Mouse (Mus musculus) midbrain, embryonic 13.5 days (tissue): ENCODE measurements around the gene Gnmt. TPM values are rescaled to one million over a fixed set of nuclear protein-coding genes. Genes with fewer than 3 reads are reported as not detected.

ENCODE experiments used
- ATAC-seq: fragments of 200-750 bp; cut with Nextera tagmentation; 2 replicates; pipeline ENCODE4 v1.8.0; 2017; ENCODE audit warnings: mild to moderate bottlenecking, moderate TSS enrichment, moderate library complexity
- H3K27ac ChIP-seq: fragments of 300-500 bp; sonication (generic); 2 replicates; pipeline ENCODE4 v1.5.1; 2015; ENCODE audit warnings: inconsistent platforms, mild to moderate bottlenecking, moderate library complexity
- H3K27me3 ChIP-seq: fragments of 300-500 bp; sonication (generic); 2 replicates; pipeline ENCODE4 v1.6.1; 2015; ENCODE audit warnings: mild to moderate bottlenecking, inconsistent platforms
- H3K36me3 ChIP-seq: fragments of 300-500 bp; sonication (generic); 2 replicates; pipeline ENCODE4 v1.6.1; 2015; ENCODE audit warnings: mild to moderate bottlenecking, inconsistent platforms
- H3K4me1 ChIP-seq: fragments of 300-500 bp; sonication (generic); replicated peaks from 2 replicates; pipeline ENCODE4 v1.6.1; 2015; ENCODE audit warnings: inconsistent platforms
- H3K4me2 ChIP-seq: fragments of 300-500 bp; sonication (generic); replicated peaks from 2 replicates; pipeline ENCODE4 v1.6.1; 2015; ENCODE audit warnings: moderate library complexity, mild to moderate bottlenecking, inconsistent platforms
- H3K4me3 ChIP-seq: fragments of 300-500 bp; sonication (generic); replicated peaks from 2 replicates; pipeline ENCODE4 v1.5.1; 2015; ENCODE audit warnings: mild to moderate bottlenecking, inconsistent platforms
- H3K9ac ChIP-seq: fragments of 300-500 bp; sonication (generic); replicated peaks from 2 replicates; pipeline ENCODE4 v1.6.1; 2015; ENCODE audit warnings: mild to moderate bottlenecking, inconsistent platforms
- H3K9me3 ChIP-seq: fragments of 300-500 bp; sonication (generic); 2 replicates; pipeline ENCODE4 v1.6.1; 2016; ENCODE audit warnings: mild to moderate bottlenecking, inconsistent platforms
- WGBS: fragments of 180-500 bp; shearing (Covaris S2); methylation state at CpG from one replicate; pipeline ENCODE4 v1.1.7; 2015; 5-methylcytosine and 5-hydroxymethylcytosine counted together
- polyA plus RNA-seq: library from polyadenylated mRNA; unstranded; fragments of >200 nt; fragmentation: Nextera tagmentation; extraction: Ambion mirVana; gene quantifications from 2 replicates; pipeline ENCODE4 v1.2.1, GENCODE M21; 2015

Gnmt gene
- polyA plus RNA-seq, 1 experiment from 2014 or later: 0.81 TPM

DNA sequence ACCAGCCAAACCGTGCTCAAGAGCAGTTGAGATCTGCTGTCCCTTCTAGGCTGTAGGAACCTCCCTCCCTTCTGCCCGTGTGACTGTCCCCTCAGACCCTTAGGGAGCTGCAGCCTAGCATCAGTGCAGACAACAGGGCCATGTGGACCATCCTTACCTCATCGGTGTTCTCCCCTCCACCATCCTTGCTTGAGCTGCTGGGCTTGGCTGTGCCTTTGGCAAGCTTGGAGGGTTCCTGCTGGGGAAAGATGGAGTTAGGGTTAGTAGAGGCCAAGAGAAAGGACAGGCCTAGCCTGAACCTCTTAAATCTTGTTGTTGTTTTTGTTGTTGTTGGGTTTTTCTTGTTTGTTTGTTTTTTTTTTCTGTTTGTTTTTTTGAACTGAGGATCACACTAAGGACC lies 29.1 kb downstream of the Gnmt start:
- H3K4me1 ChIP-seq: peaks cover 34% of the 10 kb centered on the region
- H3K27ac ChIP-seq: no peak overlapping the region
- no peak overlapping the region for H3K4me2 ChIP-seq
- no peaks in the 10 kb centered on the region for H3K27me3 ChIP-seq
- H3K36me3 ChIP-seq: peaks cover 37% of the 10 kb centered on the region
- no peak overlapping the region for H3K4me3 ChIP-seq
- no peak overlapping the region for H3K9ac ChIP-seq
- 89% methylated on average over 3 of the region's 3 CpGs for WGBS
- no peaks in the 10 kb centered on the region for H3K9me3 ChIP-seq
- ATAC-seq: no peak

DNA sequence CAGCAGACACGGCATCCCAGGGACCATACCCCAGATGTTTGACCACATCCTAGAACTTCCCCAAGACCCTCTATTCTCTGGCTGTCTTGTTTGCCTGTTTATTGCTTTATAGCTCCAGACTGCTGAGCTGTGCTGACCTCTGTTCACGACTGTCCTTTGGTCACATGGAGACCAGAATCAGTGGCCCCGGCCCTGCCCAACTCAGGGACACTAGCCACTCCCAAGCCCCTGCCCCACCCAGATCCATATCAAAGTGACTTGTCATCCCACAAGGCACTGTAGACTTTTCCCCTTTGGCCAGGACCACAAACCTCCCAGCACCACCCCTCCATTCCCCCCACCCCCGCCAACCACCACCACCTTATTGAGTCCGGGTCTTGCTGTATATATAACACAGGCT lies 29.7 kb downstream of the Gnmt start:
- H3K4me2 ChIP-seq: no peak overlapping the region
- no peaks in the 10 kb centered on the region for H3K9me3 ChIP-seq
- peaks cover 34% of the 10 kb centered on the region for H3K4me1 ChIP-seq
- no peak for ATAC-seq
- WGBS: 85% methylated on average over 5 of the region's 5 CpGs
- H3K27ac ChIP-seq: no peak overlapping the region
- no peaks in the 10 kb centered on the region for H3K27me3 ChIP-seq
- H3K36me3 ChIP-seq: peaks cover 37% of the 10 kb centered on the region
- H3K4me3 ChIP-seq: no peak overlapping the region
- H3K9ac ChIP-seq: no peak overlapping the region

DNA sequence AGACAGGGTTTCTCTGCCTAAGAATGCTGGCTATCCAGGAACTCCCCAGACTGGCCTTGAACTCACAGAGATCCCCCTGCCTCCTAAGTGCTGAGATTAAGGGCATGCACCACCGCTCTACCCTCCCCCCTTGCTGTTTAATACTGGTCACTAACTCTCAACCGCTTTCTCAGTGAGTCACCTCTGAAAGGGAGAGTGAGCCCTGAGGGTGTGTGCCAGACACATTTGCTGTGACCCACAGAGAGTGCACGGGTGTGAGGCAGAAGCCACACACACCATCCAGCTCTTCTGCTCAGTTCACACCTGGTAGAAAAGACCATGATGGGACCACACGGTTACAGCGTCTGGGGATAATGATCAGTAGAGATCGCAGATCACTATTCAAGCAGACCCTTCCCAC lies 30.5 kb downstream of the Gnmt start:
- H3K27me3 ChIP-seq: no peaks in the 10 kb centered on the region
- peaks cover 37% of the 10 kb centered on the region for H3K36me3 ChIP-seq
- H3K4me3 ChIP-seq: no peak overlapping the region
- no peak overlapping the region for H3K27ac ChIP-seq
- no peak overlapping the region for H3K9ac ChIP-seq
- no peak overlapping the region for H3K4me2 ChIP-seq
- H3K9me3 ChIP-seq: no peaks in the 10 kb centered on the region
- 95% methylated on average over 6 of the region's 6 CpGs for WGBS
- H3K4me1 ChIP-seq: peaks cover 27% of the 10 kb centered on the region
- no peak for ATAC-seq

GRCm38 (mm10) chr17:46694517-46695063 lies 34.4 kb downstream of the Gnmt start:
- no peaks in the 10 kb centered on the region for H3K9me3 ChIP-seq
- H3K9ac ChIP-seq: no peak overlapping the region
- no peak overlapping the region for H3K4me3 ChIP-seq
- H3K4me2 ChIP-seq: no peak overlapping the region
- no peaks in the 10 kb centered on the region for H3K27me3 ChIP-seq
- WGBS: 82% methylated on average over 1 of the region's 1 CpGs
- no peak overlapping the region for H3K27ac ChIP-seq
- no peaks in the 10 kb centered on the region for H3K4me1 ChIP-seq
- ATAC-seq: no peak
- peaks cover 43% of the 10 kb centered on the region for H3K36me3 ChIP-seq

DNA sequence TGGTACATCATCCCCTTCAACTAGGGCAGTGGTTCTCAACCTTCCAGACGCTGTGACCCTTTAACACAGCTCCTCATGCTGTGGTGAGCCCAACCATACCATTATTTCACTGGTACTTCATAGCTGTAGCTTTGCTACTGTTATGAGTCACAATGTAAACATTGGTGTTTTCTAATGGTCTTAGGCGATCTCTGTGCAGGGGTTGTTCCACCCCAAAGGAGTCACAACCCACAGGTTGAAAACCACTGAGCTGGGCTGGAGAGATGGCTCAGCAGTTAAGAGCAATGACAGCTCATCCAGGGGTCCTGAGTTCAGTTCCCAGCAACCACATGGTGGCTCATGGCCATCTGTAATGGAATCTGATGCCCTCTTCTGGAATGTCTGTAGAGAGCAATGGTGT lies 37.6 kb downstream of the Gnmt start:
- ATAC-seq: no peak
- Histone ChIP-seq H3K27ac (no peak overlapping the region), H3K4me3 (no peak overlapping the region), H3K4me2 (no peak overlapping the region), H3K4me1 (no peaks in the 10 kb centered on the region), H3K27me3 (no peaks in the 10 kb centered on the region), H3K9ac (no peak overlapping the region), H3K9me3 (no peaks in the 10 kb centered on the region), H3K36me3 (peaks cover 36% of the 10 kb centered on the region)
- WGBS: 96% methylated on average over 2 of the region's 2 CpGs

GRCm38 (mm10) chr17:46690665-46691064 lies 38.3 kb downstream of the Gnmt start:
- Histone ChIP-seq H3K9ac (no peak overlapping the region), H3K9me3 (no peaks in the 10 kb centered on the region), H3K4me3 (no peak overlapping the region), H3K27ac (no peak overlapping the region), H3K27me3 (no peaks in the 10 kb centered on the region), H3K4me1 (no peaks in the 10 kb centered on the region), H3K36me3 (peaks cover 36% of the 10 kb centered on the region), H3K4me2 (no peak overlapping the region)
- 97% methylated on average over 12 of the region's 12 CpGs for WGBS
- ATAC-seq: no peak

- ATAC-seq: no peak
Observed at GRCm38 (mm10) chr17:46685913-46686312, 43.1 kb downstream of the Gnmt start.

GRCm38 (mm10) chr17:46682654-46683389 lies 46.1 kb downstream of the Gnmt start:
- H3K4me2 ChIP-seq: no peak overlapping the region
- no peak overlapping the region for H3K27ac ChIP-seq
- no peak overlapping the region for H3K4me3 ChIP-seq
- H3K9me3 ChIP-seq: no peaks in the 10 kb centered on the region
- peaks cover 32% of the 10 kb centered on the region for H3K4me1 ChIP-seq
- H3K36me3 ChIP-seq: peaks cover 57% of the 10 kb centered on the region
- no peak overlapping the region for H3K9ac ChIP-seq
- 86% methylated on average over 16 of the region's 16 CpGs for WGBS
- no peaks in the 10 kb centered on the region for H3K27me3 ChIP-seq
- ATAC-seq: no peak

More at GRCm38 (mm10) chr17:46685913-46686312, 43.1 kb downstream of the Gnmt start:
- H3K9me3 ChIP-seq: no peaks in the 10 kb centered on the region
- no peak overlapping the region for H3K9ac ChIP-seq
- no peak overlapping the region for H3K27ac ChIP-seq
- 92% methylated on average over 6 of the region's 6 CpGs for WGBS
- H3K4me1 ChIP-seq: peaks cover 10% of the 10 kb centered on the region
- H3K4me2 ChIP-seq: no peak overlapping the region
- H3K27me3 ChIP-seq: no peaks in the 10 kb centered on the region
- H3K4me3 ChIP-seq: no peak overlapping the region
- peaks cover 52% of the 10 kb centered on the region for H3K36me3 ChIP-seq

DNA sequence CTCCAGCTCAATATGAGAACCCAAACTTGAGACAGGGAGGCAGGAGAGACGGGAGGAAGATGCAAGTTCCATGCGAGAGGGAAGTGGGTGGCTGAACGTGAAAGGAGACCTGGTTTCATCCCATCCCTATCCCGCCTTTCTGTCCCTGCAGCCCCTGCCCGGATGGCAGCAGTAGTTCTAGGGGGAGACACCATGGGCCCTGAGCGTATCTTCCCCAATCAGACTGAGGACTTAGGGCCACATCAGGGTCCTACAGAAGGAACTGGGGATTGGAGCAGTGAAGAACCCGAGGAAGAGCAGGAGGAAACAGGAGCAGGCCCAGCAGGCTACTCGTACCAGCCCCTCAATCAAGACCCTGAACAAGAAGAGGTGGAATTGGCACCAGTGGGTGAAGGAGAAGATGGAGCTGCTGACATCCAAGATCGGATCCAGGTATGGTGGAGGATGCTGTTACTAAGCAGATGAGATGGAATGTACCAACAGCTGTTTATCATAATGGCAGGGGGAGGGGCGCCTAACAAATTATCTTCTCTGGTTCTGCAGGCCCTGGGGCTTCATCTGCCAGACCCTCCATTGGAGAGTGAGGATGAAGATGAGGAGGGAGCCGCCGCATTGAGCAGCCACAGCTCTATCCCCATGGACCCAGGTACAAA lies 47.4 kb downstream of the Gnmt start:
- ATAC-seq: 0 out of 2 replicates have a peak, but pooled peaks have one; percentile 2
- Histone ChIP-seq H3K27ac (peak overlapping the region; percentile 66; the same call in 1 of the 2 replicates), H3K9ac (peak overlapping the region; percentile 80), H3K9me3 (no peaks in the 10 kb centered on the region), H3K4me2 (peak overlapping the region; percentile 92), H3K4me3 (peak overlapping the region; percentile 71), H3K36me3 (peaks cover 59% of the 10 kb centered on the region), H3K27me3 (no peaks in the 10 kb centered on the region), H3K4me1 (peaks cover 32% of the 10 kb centered on the region)
- 27% methylated on average over 12 of the region's 12 CpGs for WGBS

- Histone ChIP-seq H3K4me2 (peak within 1 kb of the TSS; percentile 92), H3K36me3 (peaks cover 59% of the 10 kb centered on the region), H3K4me3 (peak within 1 kb of the TSS; percentile 71), H3K4me1 (peaks cover 32% of the 10 kb centered on the region), H3K27me3 (no peaks in the 10 kb centered on the region), H3K9ac (peak within 1 kb of the TSS; percentile 80), H3K9me3 (no peaks in the 10 kb centered on the region), H3K27ac (peak within 1 kb of the TSS; percentile 91)
- under 1% methylated on average over 49 of the region's 49 CpGs for WGBS
- ATAC-seq: peak; percentile 97
Observed at GRCm38 (mm10) chr17:46680760-46681373, 48.1 kb downstream of the Gnmt start, which contains the start of gene Klhdc3. Gene Klhdc3 (minus strand): TSS chr17:46680914.

- Histone ChIP-seq H3K4me1 (peaks cover 33% of the 10 kb centered on the region), H3K4me3 (peak overlapping the region; percentile 71), H3K27me3 (no peaks in the 10 kb centered on the region), H3K9me3 (no peaks in the 10 kb centered on the region), H3K27ac (peak overlapping the region; percentile 91), H3K36me3 (peaks cover 59% of the 10 kb centered on the region), H3K9ac (peak overlapping the region; percentile 69), H3K4me2 (peak overlapping the region; percentile 82)
- under 1% methylated on average over 34 of the region's 34 CpGs for whole genome bisulfite sequencing
- no peak for ATAC-seq
Observed at GRCm38 (mm10) chr17:46679843-46680759, 48.9 kb downstream of the Gnmt start.
